Mouse (Mus musculus) T-cell, adult 2 months (primary cell): ENCODE data around the gene Csrp3.

Source experiments
- DNase-seq: peaks from one replicate; pipeline ENCODE4 v3.0.0; 2022; ENCODE audit warnings: low spot score

Csrp3 gene

DNA sequence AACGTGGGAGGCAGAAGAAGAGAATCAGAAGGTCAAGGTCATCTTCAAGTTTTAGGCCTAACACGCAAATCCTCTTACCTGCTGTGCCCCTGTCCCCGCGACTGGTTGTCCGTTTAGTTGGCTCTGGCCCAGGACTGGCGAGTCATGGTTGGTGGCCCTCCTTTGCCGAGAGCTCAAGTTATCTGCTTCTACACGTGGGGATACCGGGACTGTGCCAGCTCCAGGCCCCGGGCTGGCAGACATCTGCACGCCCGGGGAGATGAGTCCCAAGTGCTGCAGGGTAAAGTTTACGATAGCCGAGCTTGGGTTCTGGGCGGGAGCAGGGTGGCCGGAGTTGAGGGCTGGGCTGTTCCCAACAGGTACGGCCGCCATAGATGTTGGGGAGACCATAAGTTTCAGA, 19.7 kb upstream of the Csrp3 start:
- DNase-seq: no peak

DNA sequence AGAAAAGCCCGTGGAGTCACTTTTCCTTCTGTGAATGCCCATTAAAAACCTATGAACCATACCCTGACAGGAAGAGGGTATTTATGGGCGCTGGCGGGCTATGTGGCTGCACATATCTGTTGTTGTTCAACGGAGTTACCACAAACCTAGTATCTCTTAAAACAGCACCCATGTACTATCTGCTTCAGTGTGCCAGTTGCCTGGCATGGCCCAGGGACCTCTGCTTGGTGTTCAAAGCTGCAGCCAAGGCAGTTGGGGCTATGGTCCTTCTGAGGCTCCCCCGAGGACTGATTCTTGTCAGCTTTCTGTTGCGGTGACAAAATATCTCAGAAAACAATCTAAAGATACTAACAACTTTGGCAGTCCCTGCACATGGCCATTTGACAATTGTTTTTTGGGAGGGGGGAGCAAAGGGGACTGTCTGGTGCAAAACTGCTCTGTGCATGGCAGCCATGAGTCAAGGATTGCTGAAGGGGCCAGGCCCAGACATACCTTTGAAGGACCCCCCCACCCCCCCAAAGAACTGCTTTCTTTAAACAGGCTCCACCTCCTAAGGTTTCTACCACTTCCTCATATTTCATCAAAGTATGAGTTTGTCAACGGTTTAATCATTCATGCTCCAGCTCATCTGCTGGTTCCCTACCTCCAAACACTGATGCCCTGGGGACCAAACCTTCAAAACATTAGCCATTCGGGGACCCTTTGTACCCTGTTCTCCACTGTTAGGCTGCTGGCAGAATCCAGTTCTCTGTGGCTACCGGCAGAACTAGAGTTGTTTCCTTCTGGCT, 17.0 kb upstream of the Csrp3 start:
- no peak for DNase-seq

DNA sequence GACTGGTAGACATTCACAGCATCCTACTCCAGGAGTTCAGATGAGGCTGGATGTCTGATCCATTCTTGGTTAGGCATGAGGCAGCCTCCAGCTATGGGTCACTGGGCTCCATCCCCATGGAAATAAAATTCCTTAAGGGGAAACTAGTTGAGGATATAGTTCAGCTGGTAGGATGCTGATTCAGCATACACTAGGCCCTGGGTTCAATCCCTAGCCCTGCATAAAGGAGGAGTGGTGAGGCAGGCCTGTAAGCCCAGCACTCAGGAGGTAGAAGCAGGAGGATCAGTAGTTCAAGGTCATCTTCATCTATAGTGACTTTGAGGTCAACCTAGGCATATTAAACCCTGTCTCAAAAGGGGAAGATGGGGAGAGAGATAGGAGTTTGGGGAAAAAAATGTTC, 16.4 kb upstream of the Csrp3 start:
- DNase-seq: no peak

DNA sequence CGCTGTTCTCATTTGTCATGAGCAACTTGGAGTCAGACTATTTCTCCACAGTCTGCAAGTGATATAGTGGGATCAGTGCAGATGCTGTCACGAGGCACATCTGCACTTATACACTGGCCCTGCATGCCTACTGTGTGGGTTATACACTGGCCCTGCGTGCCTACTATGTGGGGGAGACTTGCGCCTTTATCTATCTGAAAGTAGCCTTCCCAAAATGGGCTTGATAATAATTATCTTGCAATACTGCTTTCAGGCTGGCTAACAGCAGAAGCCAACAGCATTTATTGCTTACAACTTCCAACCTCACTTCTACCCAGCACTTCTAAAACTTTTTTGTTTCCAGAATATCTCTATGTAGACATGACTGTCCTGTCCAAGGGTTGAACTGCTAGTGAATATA, 14.0 kb upstream of the Csrp3 start:
- DNase-seq: no peak

DNA sequence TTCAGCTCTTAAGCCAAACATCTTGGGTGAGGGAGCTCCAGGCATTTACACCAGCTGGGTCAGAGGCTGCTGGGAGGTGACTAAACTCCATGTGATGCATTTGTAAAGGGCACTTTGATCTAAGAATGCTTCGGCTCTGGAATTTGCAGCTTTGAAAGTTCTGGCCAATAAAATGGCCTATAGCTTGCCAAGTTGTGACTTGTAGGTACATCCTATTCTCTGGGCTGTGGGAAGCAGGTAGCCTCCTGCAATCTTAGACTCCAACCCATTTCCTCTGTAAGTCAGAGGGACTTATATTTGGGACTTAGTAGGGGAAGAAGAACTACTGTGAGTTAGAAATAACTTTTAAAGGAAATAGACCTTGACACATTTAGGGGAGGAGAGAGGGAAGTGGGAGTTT, 13.1 kb upstream of the Csrp3 start:
- no peak for DNase-seq

DNA sequence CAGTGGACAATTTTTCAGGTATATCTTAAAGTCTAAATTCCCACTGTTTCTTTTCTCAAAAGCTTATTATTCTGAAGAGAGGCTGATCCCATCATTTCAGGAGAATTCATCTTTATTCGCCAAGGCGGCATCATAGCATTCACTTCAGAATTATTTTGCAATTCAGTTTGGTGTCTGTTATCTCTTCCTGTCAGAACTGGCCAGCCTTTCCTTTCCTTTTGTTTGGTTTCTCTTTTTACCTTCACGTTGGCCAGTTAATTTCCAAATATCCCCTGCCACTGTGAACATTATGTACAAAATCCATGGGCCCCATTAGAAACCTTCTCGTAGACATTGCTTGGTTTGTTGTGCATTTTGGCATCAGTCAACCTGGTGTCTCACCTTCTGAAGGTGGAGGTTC, 11.5 kb upstream of the Csrp3 start:
- no peak for DNase-seq

DNA sequence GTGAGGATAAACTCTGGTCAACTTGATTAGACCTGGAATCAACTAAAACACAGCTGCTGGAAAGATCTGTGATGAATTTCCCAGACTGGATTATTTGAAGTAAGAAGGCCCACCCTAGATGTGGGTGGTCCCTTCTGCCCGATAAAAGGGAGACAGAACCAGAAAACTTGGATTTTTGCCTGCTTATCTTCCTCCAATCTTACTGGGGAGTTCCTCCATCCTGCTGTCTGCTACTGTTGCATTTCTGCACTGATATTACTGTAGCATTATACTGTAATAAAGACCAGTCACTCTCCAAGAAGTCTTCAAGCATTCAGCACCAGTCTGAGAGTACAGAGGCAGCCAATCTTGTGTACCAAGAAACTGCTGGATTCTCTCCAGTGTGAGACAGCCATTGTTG, 10.4 kb upstream of the Csrp3 start:
- DNase-seq: no peak

DNA sequence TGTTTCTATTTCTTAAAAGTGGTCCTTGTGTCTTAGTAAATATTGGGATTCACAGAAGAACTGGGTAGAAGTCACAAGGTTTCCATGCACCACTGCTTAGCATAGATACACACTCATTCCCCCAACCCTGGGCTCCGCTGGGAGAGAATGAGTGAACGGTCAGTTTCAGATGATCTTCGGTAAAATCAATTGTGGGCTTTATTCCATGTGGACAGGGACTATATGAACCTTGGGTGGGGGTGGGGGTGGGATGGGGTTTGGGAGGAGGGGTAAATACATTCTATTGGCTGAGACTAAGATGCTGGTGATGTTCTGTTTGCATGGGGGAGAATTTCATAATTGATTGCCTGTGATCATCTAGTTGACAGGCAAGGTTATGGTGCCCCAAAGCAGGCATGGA, 7.6 kb upstream of the Csrp3 start:
- DNase-seq: no peak

DNA sequence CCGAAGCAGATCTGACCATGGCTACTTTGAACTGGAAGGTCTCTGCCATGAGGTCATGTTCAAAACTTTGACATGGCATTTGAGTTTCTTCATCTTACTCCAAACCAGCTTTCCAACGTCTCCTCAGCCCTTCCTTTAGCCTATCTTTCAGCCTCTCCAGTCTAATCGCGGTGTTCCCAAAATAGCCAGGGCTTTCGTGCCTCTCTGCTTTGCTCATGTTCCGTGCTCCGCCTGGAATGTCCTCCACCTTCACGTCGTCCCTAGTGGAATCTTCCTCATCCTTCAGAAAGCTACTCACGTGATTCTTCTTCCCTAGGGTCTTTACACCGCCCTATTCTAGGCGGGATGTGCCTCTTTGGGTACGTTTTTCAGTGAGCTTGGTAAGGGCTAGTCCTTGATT, 5.7 kb upstream of the Csrp3 start:
- no peak for DNase-seq

DNA sequence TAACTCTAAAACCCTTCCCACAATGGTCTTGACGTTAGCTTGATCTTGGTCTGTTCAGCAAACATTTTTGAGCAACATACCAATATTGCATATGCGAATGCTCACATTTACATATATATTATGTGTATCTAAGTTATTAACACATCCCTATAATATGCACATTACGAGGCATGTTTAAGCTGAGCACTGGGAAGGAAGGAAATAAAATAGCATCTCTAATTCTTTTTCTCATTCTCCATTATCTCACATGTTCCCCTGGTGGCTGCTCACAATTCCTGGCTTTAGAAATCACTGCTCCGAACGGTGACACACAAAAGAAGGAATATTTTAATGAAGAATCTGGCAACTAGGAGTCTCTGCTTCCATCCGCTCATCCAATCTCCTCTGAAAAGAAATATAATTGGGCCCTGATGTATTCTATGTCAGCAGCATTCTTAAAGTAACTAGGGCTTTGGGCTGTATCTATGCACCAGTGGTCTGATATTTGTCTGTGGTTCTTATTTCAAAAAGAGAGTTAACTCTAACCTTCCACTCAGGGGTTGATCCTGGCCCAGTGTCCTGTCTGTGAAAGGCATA, 3.8 kb upstream of the Csrp3 start:
- DNase-seq: no peak

DNA sequence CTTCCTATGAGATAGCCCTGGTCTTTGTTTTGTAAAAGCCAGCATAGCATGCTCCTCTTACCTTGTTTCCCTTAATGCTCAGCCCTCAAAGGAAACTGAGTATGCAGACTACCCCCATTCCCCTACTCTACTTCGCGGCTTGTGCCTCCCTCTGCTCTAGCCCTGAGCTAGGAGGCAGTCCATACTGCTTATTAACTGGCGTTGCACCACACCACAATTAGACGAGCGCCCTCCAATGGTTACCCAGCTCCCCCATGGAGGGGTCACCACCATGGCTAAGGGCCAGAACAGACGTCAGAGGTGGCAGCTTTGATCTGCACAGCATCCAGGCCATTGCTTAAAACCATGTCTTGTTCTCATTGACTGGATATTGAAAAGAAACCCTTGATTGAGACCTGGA, 1.1 kb downstream of the Csrp3 start:
- no peak for DNase-seq

DNA sequence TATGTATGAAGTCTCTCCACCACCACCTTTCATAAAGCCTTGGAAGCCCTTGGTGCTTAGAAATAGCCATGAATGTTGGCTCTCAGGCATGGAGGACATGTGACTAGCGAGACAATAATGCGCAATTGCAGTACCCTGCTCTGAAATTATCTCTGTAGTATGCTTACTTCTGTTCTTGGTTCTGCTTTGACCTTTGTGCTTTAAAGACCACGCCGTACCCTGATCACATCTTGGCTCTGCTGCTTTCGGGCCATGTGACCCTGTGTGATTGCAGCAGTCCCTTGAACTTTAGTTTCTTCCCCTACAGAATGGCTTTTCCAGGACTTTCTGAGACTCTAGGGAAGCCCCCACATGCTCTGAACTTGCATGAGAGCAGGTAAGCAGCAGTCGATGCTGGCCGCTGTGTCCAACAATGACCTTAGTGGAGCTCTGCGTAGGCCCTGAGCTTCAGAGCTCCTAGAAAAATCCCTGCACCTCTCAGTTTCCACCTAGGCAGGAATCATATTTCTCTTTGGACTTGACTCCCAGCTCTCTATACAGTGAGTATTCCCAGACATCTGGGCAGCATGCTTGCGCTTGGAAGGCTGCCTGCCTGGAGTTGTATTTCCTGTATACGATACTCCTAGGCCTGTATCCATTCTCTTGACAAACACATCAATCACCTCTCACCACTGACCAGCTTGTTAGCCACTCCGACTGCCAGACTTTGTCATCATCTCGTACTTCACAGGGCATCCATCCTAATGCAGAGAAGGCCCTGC, 2.4 kb downstream of the Csrp3 start:
- DNase-seq: no peak

DNA sequence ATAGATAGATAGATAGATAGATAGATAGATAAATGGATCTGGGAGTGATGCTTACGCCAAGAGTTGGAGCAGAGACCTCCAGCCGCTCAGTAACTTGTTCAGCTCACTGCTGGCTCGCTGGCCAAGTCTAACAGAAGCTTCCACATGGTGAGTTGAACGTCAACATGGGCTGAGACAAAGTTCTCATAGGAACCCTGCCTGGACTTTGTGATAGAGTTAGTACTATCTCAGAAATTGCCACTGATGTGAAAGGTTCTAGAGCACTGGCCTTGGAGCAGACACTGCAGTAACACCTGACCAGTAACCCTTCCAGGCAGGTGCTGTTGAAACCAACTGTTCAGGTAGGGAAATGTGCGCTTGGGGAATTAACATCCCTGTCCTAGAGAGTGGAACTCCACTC, 4.3 kb downstream of the Csrp3 start:
- DNase-seq: no peak

DNA sequence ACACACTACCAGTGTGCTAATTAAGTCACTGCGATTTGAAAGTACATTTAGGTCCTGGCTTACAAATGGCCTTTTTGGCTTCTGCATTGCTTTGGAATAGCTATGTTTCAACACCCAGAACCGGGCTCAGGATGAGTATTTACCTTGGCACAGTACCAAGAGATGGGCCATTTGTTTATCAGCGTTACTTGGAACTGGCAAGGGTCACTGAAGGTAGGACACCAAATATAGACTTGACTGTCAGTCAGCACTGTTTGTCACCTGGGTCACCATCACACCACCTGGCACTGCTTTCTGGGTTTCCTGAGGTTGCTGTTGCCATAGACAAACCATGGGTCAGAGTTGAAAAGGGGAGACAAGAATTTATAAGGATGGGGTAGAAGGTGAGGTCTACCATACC, 5.5 kb downstream of the Csrp3 start:
- no peak for DNase-seq

DNA sequence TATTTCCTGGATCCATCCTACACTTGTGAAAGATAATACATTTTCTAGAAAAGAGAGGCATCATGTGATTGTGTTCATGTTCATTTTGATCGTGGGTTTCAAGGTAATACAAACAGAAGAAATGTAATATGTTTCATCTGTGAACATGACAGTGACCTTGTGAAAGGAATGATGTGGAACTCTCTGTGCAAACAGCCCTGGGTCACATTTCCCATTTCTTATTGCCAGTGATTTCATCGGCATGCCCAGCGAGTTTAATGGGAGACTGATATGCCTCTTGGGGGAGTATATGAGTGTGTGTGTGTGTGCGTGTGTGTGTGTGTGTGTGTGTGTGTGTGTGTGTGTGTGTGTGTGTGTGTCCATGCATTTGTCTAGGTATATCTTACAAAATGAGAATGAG, 6.3 kb downstream of the Csrp3 start:
- DNase-seq: no peak

DNA sequence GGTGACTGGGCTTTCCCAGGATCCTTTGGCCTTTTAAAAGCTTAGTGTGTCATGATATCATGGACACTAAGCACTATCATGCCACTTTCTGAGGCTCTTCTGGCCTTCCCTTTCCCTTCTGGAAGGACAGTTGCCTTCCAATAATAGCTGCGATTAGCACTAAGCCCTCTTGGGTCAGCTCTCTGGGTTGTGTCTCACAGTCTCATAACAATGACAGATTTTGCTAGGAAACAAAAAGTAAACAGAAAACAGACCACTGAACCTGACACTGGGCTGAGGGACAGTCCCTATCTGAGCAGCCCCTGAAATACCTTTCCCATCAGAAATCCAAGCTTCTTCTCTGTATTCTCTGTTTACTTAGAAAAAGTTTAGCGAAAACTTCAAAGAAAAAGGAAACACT, 7.3 kb downstream of the Csrp3 start:
- DNase-seq: no peak

DNA sequence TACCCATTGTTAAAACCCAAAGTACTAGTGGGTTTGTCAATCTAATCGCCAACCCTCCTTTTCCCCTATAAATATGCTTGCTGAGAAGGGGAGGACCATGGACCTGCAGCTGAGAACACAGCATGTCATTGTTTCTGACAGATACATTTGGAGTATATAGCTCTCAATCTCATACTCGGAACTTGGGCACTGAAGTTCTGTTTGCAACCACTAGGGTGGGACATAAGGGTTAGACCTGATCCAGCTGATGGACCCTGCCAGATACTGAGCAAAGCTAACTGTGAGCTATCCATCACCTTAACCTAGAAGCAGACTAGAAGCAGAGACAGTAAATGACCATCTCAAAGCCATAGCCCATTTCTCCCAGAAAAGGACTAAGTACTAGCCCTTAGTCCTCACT, 9.4 kb downstream of the Csrp3 start:
- DNase-seq: no peak

DNA sequence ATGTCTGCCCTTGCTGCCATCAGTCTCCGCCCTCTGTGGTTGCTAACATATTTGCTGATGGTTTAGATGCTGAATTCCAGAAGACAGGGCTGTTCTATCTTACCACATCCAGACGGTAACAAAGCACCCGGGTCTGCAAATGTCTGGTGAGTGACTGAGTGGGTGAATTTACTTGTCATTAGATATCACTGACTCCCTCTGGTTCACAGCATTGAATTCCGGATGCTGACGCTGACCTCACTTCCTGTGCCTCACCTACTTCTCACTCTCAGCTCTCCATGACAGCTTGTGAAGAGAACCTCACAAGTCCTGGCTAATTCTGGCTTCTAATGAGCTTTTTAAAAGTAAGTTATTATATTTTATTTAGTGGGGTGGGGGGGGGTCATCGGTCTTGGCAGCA, 10.9 kb downstream of the Csrp3 start:
- DNase-seq: no peak

DNA sequence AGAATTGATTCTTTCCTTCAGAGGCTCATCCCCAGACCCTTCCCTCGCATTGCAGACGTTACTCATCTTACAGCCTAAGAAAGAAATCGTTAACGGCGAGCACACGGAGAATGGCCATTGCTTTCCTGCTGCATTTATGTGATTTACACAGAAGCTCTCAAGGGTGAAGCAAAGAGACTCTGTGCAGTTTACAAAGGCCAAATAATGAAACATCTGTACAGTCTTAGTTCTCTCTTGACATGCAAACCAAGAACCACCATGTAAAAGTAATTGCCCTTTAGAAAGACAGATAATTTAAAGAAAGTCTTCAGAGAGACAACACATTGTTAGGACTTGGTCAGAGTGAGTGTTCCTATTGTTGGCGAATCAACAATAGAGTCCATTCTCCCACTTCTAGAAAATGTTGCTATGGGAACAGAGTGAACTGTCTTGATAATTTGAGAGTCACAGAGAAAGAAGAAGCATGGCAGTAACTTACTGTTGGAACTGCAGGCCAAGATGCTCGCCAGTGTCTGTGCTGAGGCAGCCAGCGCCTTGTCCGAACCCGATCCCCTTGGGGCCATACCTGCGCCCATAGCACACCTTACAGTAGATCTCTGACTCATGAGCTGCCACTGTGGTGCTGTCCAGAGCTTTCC, 12.7 kb downstream of the Csrp3 start:
- no peak for DNase-seq

DNA sequence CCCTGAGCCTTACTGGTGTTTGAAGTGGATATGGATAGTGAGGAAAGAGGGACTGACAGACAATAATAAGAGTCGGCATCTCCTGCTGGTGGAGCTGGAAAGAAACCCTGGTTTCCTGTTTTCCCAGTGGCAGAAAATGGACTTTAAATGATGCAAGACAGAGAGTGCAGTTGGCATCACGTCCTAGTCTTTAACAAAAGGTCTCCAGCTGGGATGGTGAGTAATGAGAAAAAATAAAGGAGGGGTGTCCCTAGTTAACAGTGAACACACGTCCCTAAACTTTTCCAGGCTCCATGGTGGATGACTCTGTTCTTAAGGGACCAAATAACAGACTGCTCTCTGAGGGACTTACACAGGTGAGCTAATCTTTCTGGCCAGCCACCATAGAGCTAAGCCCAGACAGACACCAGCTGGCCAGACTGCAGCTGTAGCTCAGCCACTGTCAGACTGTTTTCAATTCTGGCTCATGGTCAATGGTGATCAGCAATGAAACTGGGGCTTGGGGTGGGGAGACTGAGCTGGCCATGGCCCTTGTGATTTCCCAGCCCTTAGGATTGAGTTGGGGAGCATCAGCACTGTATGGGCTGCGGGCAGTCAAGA, 13.4 kb downstream of the Csrp3 start:
- no peak for DNase-seq

DNA sequence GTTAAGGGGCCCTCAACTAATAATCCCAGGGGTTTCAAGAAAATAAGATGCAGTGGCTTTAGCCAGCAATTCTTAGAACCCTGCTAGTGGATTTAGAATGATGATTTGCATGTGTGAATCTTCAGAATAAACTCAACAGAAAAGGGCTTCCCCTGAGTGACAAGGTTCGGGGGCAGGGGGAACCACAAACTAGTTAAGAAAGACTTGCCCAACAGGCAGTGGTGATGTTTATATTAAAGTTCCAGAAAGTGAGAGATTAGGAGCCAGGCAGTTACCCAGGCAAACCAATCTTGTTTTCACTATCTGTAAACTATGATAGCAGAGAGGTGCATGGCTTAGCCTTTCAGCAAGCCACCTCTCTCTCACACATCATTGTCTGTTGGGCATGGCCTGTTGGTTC, 15.1 kb downstream of the Csrp3 start:
- no peak for DNase-seq

DNA sequence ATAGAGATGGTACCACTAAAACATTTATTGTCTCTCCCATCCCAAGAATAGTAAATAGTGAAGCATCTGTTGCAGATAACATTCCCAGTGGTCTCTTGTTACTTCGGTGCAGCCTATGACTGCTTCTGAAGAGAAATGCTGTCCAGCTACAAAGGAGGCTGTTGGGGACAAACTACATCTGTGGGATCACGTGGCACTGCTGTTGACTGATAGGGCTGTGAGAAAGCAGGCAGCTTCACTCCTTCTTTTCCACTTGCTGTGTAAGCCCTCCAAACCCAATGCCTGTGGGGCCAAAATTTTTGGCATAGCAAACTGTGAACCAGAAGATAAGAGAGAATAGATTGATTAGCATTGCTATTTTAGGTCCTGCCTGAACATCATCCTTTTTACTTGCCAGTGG, 17.4 kb downstream of the Csrp3 start:
- DNase-seq: no peak
